Mouse (Mus musculus) spleen, adult 2 months (tissue): Measurements from ENCODE around the gene Rnf152. TPM values are rescaled to one million over a fixed set of nuclear protein-coding genes. Genes with fewer than 3 reads are reported as not detected.

ENCODE experiments used
- DNase-seq, 2 experiments: peaks; one replicate each; pipeline versions ENCODE4 v3.0.0 to v3.0.0-alpha.2; 2012 to 2021; ENCODE audit warnings: low spot score in 2 of 2, low read depth in 1 of 2
- H3K27ac ChIP-seq: fragments of 200-500 bp; 2 replicates; pipeline ENCODE4 v1.5.1; 2012; ENCODE audit warnings: low read length, inconsistent platforms; ENCODE audit not compliant: insufficient read depth
- H3K27me3 ChIP-seq: fragments of 200-500 bp; 2 replicates; pipeline ENCODE4 v1.6.1; 2012; ENCODE audit warnings: mild to moderate bottlenecking, moderate library complexity, low read length, inconsistent platforms; ENCODE audit not compliant: control insufficient read depth, insufficient read depth
- H3K36me3 ChIP-seq: fragments of 200-500 bp; 2 replicates; pipeline ENCODE4 v1.6.1; 2012; ENCODE audit warnings: mild to moderate bottlenecking, low read length, inconsistent platforms; ENCODE audit not compliant: control insufficient read depth, insufficient read depth
- H3K4me1 ChIP-seq: fragments of 200-500 bp; 2 replicates; pipeline ENCODE4 v1.6.1; 2011; ENCODE audit warnings: inconsistent platforms; ENCODE audit not compliant: control insufficient read depth, insufficient read depth, insufficient read length
- H3K4me3 ChIP-seq: fragments of 200-500 bp; 2 replicates; pipeline ENCODE4 v1.5.1; 2011; ENCODE audit warnings: mild to moderate bottlenecking, inconsistent platforms; ENCODE audit not compliant: insufficient read depth, insufficient read length; ENCODE audit errors: extremely low read depth
- CTCF ChIP-seq: fragments of 200-500 bp; IDR thresholded peaks from 2 replicates; pipeline ENCODE4 v1.5.1; 2011; ENCODE audit warnings: mild to moderate bottlenecking, inconsistent platforms; ENCODE audit not compliant: insufficient read depth, insufficient read length, insufficient replicate concordance; ENCODE audit errors: extremely low read depth
- POLR2A ChIP-seq: fragments of 200-500 bp; IDR thresholded peaks from 2 replicates; pipeline ENCODE4 v1.6.1; 2011; ENCODE audit warnings: low read depth, low read length, inconsistent platforms
- WGBS: fragments of 180-500 bp; shearing (Covaris S2); methylation state at CpG from one replicate; pipeline ENCODE4 v1.1.7; 2018; 5-methylcytosine and 5-hydroxymethylcytosine counted together
- polyA plus RNA-seq: library from polyadenylated mRNA; depleted of rRNA; stranded (reverse); fragments of >200 nt; gene quantifications from 2 replicates; pipeline ENCODE4 v1.2.3, GENCODE M21; 2012

Gene Rnf152
- polyA plus RNA-seq, 1 experiment = 0.19 TPM

DNA sequence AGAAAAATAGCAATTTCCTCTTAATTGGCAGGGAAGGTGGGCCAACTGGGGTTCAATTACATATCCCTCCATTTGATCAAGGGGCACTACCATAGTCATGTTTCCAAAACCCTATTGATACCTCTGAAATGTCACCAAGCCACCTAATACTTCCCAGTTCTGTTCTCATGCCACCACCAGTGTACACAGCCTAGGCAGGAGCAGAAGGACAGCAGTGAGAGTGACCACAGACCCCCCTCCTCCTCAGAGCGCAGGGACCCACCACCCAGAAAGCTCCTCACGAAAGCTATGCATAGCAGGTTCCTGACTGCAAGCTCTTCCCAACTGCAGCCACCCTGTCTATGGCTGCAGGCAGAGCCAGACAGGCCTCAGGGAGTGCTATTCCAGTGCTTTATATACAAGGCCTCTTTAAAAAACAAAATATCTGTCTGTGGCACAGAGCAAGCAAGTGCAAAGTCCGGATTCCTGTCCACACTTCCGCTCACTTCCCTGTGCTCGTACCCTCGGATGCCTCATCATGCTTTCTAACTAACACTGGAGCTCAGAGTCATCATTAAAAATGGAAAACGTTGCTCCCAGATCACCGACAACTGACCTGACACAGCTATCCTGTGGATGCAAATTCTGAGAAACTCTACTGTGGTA lies 24.3 kb downstream of the Rnf152 start:
- no peak overlapping the region for H3K27ac ChIP-seq
- DNase-seq = no peak
- 92% methylated on average over 8 of the region's 8 CpGs for WGBS

DNA sequence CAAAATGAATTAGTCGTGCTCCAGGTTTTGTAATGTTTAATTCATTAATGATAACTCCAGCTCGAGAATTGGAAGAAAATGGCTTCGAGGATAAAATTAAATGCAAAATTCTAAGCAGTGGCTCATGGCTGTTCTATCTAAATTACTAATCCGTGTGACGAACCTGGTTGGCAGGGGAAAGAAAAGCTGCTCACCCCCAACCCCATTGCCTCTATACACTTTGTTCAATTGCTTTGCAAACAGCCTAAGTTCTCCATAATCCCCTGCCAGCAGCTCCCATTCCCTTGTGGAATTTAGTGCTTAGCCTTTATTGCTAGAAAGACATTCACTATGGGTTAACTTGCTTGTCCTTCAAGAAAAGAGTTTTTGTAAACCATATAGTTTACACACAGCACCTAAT lies 24.9 kb downstream of the Rnf152 start:
- 75% methylated on average over 5 of the region's 5 CpGs for WGBS
- Histone ChIP-seq H3K4me1 (no peaks in the 10 kb centered on the region), H3K4me3 (no peak overlapping the region), H3K27me3 (no peaks in the 10 kb centered on the region), H3K36me3 (no peaks in the 10 kb centered on the region), H3K27ac (no peak overlapping the region)
- TF ChIP-seq POLR2A (no peak), CTCF (no peak)
- DNase-seq = no peak

More for the DNA sequence above, 24.3 kb downstream of the Rnf152 start:
- Histone ChIP-seq H3K27me3 (no peaks in the 10 kb centered on the region), H3K36me3 (no peaks in the 10 kb centered on the region), H3K4me1 (no peaks in the 10 kb centered on the region), H3K4me3 (no peak overlapping the region)
- no peak for TF ChIP-seq CTCF
- no peak for TF ChIP-seq POLR2A

DNA sequence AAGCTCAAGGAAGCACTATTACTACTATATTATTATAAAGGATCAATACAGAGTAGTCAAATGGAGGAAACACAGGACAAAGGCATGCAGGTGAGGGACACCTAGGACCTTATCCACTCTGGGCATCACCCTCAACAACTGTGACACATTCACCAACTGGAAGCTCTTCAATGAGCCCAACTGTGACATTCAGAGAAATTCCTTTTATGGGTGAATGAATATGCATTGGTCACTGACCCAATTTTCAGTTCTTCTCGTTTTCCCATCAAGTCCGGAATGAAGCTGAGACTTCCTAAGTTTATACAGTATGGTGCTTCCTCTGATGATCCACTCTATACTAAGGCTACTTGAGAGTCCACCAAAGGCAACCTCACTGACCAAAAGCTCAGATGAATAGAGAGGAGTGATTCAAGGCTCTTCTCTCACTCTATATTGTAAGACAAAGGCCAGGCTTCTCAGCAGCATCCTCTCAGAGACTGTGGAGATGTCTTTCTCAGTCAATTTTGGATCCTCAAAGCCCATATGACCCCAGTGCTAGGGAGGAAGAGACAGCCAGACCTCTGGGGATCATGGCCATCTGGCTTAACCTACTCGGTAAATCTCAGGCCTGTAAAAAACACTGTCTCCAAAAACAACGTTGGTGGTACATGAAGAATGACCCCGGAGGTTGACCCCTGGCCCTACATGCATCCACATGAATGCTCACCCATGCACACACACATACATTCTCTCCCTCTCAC lies 25.8 kb downstream of the Rnf152 start:
- H3K27me3 ChIP-seq = no peaks in the 10 kb centered on the region
- no peak overlapping the region for H3K4me3 ChIP-seq
- DNase-seq = no peak
- no peaks in the 10 kb centered on the region for H3K36me3 ChIP-seq
- no peaks in the 10 kb centered on the region for H3K4me1 ChIP-seq
- no peak overlapping the region for H3K27ac ChIP-seq
- WGBS = 86% methylated on average over 5 of the region's 5 CpGs
- no peak for TF ChIP-seq CTCF
- TF ChIP-seq POLR2A = no peak

DNA sequence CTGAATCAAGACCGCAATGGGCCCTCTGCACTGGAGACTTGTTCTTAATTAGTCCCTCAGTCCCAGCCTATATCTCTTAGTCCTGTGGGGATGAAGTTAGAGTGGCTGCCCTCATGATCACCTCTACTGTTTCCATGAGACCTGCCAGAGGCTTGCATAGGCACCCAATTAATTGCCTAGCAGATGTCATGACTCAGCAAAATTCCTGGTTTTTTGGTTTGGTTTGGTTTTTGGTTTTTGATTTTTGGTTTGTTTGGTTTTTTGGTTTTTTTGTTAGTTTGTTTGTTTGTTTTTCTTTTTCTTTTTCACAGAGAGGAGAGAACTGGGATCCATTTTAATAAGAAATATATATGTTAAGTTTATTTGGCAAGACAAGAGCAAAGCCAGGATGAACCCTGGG lies 28.7 kb downstream of the Rnf152 start:
- Histone ChIP-seq H3K4me1 (no peaks in the 10 kb centered on the region), H3K4me3 (no peak overlapping the region), H3K27me3 (no peaks in the 10 kb centered on the region), H3K36me3 (no peaks in the 10 kb centered on the region), H3K27ac (no peak overlapping the region)
- no peak for TF ChIP-seq CTCF
- no peak for TF ChIP-seq POLR2A
- DNase-seq = no peak
- WGBS = 100% methylated on average over 1 of the region's 1 CpGs

DNA sequence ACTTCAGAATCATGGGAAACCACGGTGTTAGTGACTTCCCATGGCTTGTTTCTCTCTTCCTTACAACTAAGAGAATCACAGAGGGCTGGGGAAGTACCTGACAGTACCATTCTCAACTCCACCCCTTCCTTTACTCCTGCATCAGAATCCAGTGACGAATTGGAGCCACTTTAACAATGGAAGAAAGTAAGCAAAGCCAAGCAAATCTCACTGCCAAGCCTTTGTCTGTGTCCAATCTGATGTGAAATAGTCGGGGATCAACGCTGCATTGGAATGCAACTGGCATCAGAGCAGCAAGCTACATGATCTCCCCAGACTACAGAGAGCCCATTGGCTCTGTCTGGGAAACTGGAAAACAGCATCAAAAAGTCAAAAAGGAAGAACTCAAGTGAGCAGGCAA lies 31.9 kb downstream of the Rnf152 start:
- H3K4me1 ChIP-seq = no peaks in the 10 kb centered on the region
- no peaks in the 10 kb centered on the region for H3K27me3 ChIP-seq
- no peaks in the 10 kb centered on the region for H3K36me3 ChIP-seq
- TF ChIP-seq CTCF (no peak), POLR2A (no peak)
- no peak overlapping the region for H3K27ac ChIP-seq
- 68% methylated on average over 4 of the region's 4 CpGs for WGBS
- no peak for DNase-seq
- no peak overlapping the region for H3K4me3 ChIP-seq

DNA sequence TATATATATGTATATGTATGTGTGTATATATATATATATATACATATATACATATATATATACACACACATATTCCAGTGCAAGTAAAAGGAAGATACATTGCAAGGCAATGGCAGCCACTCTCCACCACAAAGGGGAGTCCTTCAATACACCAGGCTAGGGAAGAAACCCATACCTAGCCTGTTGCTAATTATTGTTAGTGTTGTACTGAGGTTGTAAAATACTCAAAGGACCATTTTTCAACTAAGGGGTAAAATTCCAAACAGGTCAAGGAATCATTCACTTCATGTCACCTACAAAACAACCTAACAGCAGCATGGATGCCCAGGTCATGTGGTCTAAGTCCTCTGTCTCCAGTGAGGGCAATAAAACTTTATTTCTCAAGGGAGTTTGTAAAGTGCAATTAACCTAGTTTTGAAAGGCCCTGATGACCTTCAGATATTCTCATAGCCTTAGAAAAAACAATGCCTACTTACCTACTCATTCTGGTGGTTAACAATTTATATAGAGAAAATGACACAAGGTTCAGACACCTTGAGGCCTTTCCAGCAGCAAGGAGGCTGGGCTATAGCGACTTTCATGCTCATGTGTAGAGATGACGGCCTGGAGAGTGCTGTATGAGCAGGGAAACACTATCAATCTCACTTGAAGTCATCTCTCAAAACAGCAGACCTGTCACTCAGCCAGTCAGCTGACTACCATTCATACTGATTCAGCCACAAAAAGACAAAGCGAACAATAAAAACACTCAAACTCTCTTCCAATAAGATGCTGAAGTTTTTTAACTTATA lies 42.3 kb downstream of the Rnf152 start:
- H3K27me3 ChIP-seq = no peaks in the 10 kb centered on the region
- H3K4me1 ChIP-seq = no peaks in the 10 kb centered on the region
- TF ChIP-seq CTCF (no peak), POLR2A (no peak)
- no peak overlapping the region for H3K27ac ChIP-seq
- 86% methylated on average over 3 of the region's 3 CpGs for WGBS
- H3K36me3 ChIP-seq = no peaks in the 10 kb centered on the region
- no peak for DNase-seq
- H3K4me3 ChIP-seq = no peak overlapping the region
